Mouse (Mus musculus): ENCODE measurements at regions not wholly inside any gene's neighbourhood (a gene's known extent, or its start where the extent isn't known, plus 50 kb on each side); places are given as distances from the start of the nearest gene placed in this dataset.

DNA sequence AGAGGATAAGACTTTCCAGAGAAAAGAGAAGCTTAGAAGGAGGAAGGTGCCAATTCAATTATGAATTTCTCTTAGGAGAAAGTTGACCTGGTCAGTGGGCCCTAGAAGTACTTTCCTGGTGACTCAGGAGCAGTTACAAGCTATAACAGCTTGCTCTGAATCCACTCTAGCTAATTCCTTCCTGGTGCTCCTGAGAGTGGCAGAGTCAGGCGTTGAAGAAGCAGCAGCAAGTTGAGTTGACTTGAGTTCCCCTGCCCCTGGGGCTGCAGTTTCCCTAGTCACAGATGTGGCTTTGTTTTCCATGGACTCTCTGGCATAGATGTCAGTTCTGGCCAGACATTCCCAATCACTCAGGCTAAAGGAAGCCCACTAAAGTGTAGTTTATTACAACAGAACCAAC, 85.9 kb downstream of the Osr1 start:
- peaks cover 13% of the 10 kb centered on the region for H3K4me1 ChIP-seq (replicated peaks)
- no peak overlapping the region for H3K9ac ChIP-seq (replicated peaks)
- no peak overlapping the region for H3K27ac ChIP-seq
- no peak for ATAC-seq (ENCODE audit: insufficient number of reproducible peaks, insufficient read depth, low FRiP score, low TSS enrichment, low read depth)
- no peak overlapping the region for H3K4me2 ChIP-seq
- no peaks in the 10 kb centered on the region for H3K36me3 ChIP-seq
- no peaks in the 10 kb centered on the region; the same call in 1 of the 2 replicates for H3K27me3 ChIP-seq
- no peak overlapping the region for H3K4me3 ChIP-seq (replicated peaks)
- 17% methylated on average over 1 of the region's 1 CpGs for WGBS
- H3K9me3 ChIP-seq = no peaks in the 10 kb centered on the region

DNA sequence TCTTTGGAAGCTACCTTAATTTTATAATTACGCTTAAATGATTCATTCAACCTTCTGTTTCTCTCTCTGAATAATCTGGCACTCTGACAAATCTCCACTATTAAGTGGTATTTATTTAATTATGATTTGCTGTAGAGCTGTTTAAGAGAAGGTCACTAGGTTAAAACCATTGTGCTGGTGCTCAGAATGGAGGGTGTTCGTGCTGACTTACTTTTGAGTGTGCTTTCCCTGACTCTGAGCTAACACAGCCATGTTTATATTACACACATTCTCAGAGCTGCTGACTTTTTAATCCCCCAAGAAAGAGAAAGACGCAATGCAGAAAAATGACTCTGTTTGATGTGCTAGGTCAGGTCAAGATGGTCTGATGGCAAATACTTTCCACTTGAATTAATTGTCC, 86.4 kb downstream of the Osr1 start:
- Histone ChIP-seq H3K4me2 (no peak overlapping the region), H3K4me1 (replicated peaks) (peaks cover 13% of the 10 kb centered on the region), H3K4me3 (replicated peaks) (no peak overlapping the region), H3K27me3 (no peaks in the 10 kb centered on the region; the same call in 1 of the 2 replicates), H3K36me3 (no peaks in the 10 kb centered on the region), H3K9ac (replicated peaks) (no peak overlapping the region), H3K9me3 (no peaks in the 10 kb centered on the region), H3K27ac (no peak overlapping the region)
- WGBS = 56% methylated on average over 3 of the region's 3 CpGs
- no peak for ATAC-seq (ENCODE audit: insufficient number of reproducible peaks, insufficient read depth, low FRiP score, low TSS enrichment, low read depth)

DNA sequence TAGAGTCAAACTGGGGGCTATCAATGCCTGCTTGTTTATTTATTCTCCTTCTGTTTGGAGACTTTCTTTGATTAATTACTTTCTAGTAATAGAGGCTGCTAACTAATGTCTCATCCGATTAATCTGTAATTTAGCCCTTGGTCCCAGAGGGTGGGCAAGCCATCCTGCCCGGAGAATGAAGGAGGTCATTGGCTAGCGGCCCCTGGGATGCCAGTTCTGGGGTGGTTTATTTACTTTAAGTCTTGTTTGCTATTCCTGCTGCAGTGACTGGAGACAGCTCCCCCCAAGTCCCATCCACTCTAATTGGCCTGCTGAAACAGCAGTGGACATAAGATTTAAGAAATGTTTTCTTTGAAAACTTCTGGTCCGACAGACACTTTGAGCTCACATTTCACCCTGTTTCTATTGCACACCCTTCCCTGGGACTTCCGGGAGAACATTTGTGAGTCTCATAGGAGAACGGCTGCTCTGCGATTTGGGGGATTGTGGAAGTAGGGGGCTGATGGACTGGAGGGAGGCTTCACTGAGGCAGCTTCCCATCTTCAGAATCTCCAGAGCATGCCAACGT, 87.4 kb downstream of the Osr1 start:
- H3K27ac ChIP-seq = no peak overlapping the region

DNA sequence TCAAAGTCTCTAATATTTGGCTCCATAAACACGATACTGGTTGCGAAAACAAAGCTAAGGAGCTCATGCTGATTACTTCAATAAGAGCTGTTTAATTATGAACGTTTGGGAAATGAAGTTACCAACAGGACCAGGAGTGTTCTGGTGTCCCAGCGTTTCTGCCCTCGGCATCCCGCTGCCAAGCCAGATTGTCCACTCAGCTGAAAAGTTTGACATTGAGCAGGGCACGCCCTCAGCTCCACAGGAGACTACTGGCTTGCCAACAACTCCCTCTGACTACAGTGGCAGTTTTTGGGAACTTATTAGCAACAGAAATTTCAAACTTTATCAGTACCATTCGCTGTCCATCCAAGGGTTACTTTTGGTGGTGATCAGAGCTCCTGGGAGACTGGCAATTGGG, 87.9 kb downstream of the Osr1 start:
- Histone ChIP-seq H3K4me1 (replicated peaks) (peaks cover 13% of the 10 kb centered on the region), H3K27me3 (no peaks in the 10 kb centered on the region; the same call in 1 of the 2 replicates), H3K4me2 (no peak overlapping the region), H3K9me3 (no peaks in the 10 kb centered on the region), H3K36me3 (no peaks in the 10 kb centered on the region), H3K27ac (no peak overlapping the region), H3K4me3 (replicated peaks) (no peak overlapping the region), H3K9ac (replicated peaks) (no peak overlapping the region)
- 67% methylated on average over 8 of the region's 8 CpGs for WGBS
- ATAC-seq (ENCODE audit: insufficient number of reproducible peaks, insufficient read depth, low FRiP score, low TSS enrichment, low read depth) = no peak

More for the DNA sequence above, 87.4 kb downstream of the Osr1 start:
- Histone ChIP-seq H3K4me1 (replicated peaks) (peaks cover 13% of the 10 kb centered on the region), H3K4me2 (no peak overlapping the region), H3K4me3 (replicated peaks) (no peak overlapping the region), H3K27me3 (no peaks in the 10 kb centered on the region; the same call in 1 of the 2 replicates), H3K9me3 (no peaks in the 10 kb centered on the region), H3K36me3 (no peaks in the 10 kb centered on the region), H3K9ac (replicated peaks) (no peak overlapping the region)
- whole genome bisulfite sequencing = 44% methylated on average over 8 of the region's 8 CpGs
- ATAC-seq (ENCODE audit: insufficient number of reproducible peaks, insufficient read depth, low FRiP score, low TSS enrichment, low read depth) = no peak

DNA sequence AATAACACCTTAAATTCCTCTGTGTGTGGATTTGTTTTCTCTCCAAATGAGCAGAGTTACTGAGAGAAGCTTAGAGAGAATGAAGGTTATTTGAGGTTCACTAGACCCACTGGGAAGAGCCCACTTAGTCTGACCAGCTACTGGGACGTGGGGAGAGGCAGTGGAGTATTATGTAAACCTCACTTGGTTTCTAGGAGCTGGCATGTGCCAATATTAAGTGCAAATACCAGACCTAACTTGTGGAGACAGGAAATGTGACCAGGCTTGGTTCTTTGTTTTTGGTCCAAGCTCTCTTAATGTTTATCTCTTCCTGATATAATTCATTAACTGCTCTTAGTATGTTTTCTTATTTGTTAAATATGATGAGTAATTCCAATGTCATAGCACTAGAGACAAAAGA, 90.4 kb downstream of the Osr1 start:
- H3K9ac ChIP-seq (replicated peaks) = no peak overlapping the region
- no peak overlapping the region for H3K27ac ChIP-seq
- no peaks in the 10 kb centered on the region; the same call in 1 of the 2 replicates for H3K27me3 ChIP-seq
- H3K4me1 ChIP-seq (replicated peaks) = peaks cover 13% of the 10 kb centered on the region
- H3K36me3 ChIP-seq = no peaks in the 10 kb centered on the region
- ATAC-seq (ENCODE audit: insufficient number of reproducible peaks, insufficient read depth, low FRiP score, low TSS enrichment, low read depth) = no peak
- H3K9me3 ChIP-seq = no peaks in the 10 kb centered on the region
- 52% methylated on average over 1 of the region's 1 CpGs for WGBS
- no peak overlapping the region for H3K4me2 ChIP-seq
- H3K4me3 ChIP-seq (replicated peaks) = no peak overlapping the region

DNA sequence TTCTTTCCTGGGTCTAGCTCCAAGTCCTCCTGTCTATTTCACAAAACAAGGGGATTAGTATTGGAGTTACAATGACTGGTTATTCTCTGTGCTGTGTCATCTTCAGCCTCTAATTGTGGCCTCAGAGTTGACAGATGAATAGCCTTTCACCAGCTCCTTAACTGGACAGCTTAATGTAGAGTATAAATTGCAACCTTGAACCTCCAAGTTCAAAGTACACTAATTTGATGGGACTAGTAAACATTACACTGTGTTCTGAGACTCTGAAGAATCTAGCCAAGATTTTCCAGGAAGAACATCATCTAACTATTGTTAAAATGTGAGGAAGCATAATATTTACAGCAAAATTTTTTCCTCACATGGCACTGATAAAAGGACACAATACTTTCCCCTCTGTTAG, 118.9 kb downstream of the Osr1 start:
- no peak overlapping the region for H3K4me2 ChIP-seq
- no peaks in the 10 kb centered on the region for H3K36me3 ChIP-seq
- H3K9me3 ChIP-seq = no peaks in the 10 kb centered on the region
- H3K4me1 ChIP-seq (replicated peaks) = no peaks in the 10 kb centered on the region
- no peak overlapping the region for H3K27ac ChIP-seq
- H3K27me3 ChIP-seq = no peaks in the 10 kb centered on the region
- no peak overlapping the region for H3K4me3 ChIP-seq (replicated peaks)
- H3K9ac ChIP-seq (replicated peaks) = no peak overlapping the region
- no peak for ATAC-seq (ENCODE audit: insufficient number of reproducible peaks, insufficient read depth, low FRiP score, low TSS enrichment, low read depth)

DNA sequence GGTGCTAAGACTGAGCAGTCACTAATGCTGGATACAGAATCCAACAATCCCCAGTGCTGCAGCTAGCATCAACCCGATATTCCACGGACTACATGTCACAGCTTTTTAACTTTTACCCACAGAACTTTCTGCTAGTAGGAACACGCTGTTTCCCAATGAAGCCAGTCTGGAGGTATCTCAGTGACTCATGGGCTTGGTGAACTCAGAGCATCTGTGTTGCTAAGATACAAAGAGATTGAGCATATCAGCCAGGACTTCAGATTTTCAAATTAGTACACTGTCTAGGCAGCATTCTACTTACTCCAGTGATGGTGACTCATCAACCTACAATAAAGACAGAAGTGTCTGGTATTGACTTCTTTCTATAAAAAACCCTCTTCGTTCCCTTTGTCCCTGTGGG, 119.6 kb downstream of the Osr1 start:
- no peaks in the 10 kb centered on the region for H3K4me1 ChIP-seq (replicated peaks)
- no peak overlapping the region for H3K4me3 ChIP-seq (replicated peaks)
- H3K27ac ChIP-seq = no peak overlapping the region
- H3K9ac ChIP-seq (replicated peaks) = no peak overlapping the region
- H3K36me3 ChIP-seq = no peaks in the 10 kb centered on the region
- H3K9me3 ChIP-seq = no peaks in the 10 kb centered on the region
- WGBS = 83% methylated on average over 4 of the region's 4 CpGs
- no peak overlapping the region for H3K4me2 ChIP-seq
- H3K27me3 ChIP-seq = no peaks in the 10 kb centered on the region
- no peak for ATAC-seq (ENCODE audit: insufficient number of reproducible peaks, insufficient read depth, low FRiP score, low TSS enrichment, low read depth)

DNA sequence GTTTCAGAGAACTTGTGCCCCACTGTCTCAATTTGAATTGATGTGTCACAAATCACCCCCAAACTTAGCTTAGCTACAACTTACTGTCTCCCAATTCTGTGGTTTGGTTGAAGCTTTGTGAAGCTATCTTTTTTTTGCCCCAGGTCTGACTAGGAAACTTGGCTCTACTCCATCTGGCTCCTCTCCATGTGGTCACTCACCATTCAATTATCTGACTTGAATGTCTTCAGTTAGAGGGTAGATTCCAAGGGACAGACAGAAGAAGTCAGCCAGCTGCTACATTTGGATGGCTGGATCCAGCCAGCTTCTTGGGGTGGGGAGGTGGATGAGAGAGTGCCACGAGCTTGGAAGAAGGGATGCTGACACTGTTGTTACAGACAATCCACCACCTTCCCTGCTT, 163.0 kb downstream of the Osr1 start:
- H3K27me3 ChIP-seq = no peaks in the 10 kb centered on the region
- no peaks in the 10 kb centered on the region for H3K9me3 ChIP-seq
- H3K9ac ChIP-seq (replicated peaks) = no peak overlapping the region
- H3K4me1 ChIP-seq (replicated peaks) = no peaks in the 10 kb centered on the region
- ATAC-seq (ENCODE audit: insufficient number of reproducible peaks, insufficient read depth, low FRiP score, low TSS enrichment, low read depth) = no peak
- H3K4me3 ChIP-seq (replicated peaks) = no peak overlapping the region
- no peak overlapping the region for H3K27ac ChIP-seq
- 81% methylated on average over 1 of the region's 1 CpGs for WGBS
- H3K36me3 ChIP-seq = no peaks in the 10 kb centered on the region
- H3K4me2 ChIP-seq = no peak overlapping the region

DNA sequence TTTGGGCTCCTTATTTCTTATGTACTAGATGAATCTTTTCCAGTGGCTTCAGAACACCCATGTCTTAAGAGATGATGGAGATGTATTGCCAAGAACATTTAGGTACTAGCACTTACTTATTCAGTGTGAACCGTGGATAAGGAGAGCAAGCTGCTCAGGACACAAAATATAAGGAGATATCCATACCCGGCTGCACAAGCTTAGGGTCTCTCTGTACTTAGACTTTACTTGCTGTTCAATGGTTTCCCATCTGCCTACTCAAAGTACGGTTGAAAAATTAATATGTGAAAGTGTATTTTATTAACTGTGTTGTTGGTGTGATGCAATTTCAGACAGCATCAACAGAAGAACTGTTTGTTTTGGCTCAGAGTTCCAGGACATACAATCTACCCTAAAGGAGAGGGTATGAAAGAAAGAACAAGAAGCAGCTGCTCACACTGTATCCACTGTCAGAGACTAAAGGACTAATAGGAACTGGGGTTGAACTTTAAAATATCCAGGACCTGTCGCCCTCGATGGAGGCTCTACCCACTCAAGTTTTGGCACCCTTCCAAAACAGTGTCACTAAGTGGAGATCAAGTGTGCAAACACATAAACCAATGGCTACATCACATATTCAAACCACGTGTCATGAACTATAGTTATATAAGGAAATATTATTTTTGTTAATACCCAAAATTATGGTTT, 174.9 kb downstream of the Osr1 start:
- Histone ChIP-seq H3K27ac (no peak overlapping the region), H3K27me3 (peaks cover 36% of the 10 kb centered on the region), H3K4me2 (no peak overlapping the region), H3K36me3 (no peaks in the 10 kb centered on the region), H3K4me1 (replicated peaks) (no peaks in the 10 kb centered on the region), H3K9ac (replicated peaks) (no peak overlapping the region), H3K4me3 (replicated peaks) (no peak overlapping the region), H3K9me3 (no peaks in the 10 kb centered on the region)
- ATAC-seq (ENCODE audit: insufficient number of reproducible peaks, insufficient read depth, low FRiP score, low TSS enrichment, low read depth) = no peak
- WGBS = 71% methylated on average over 6 of the region's 6 CpGs

DNA sequence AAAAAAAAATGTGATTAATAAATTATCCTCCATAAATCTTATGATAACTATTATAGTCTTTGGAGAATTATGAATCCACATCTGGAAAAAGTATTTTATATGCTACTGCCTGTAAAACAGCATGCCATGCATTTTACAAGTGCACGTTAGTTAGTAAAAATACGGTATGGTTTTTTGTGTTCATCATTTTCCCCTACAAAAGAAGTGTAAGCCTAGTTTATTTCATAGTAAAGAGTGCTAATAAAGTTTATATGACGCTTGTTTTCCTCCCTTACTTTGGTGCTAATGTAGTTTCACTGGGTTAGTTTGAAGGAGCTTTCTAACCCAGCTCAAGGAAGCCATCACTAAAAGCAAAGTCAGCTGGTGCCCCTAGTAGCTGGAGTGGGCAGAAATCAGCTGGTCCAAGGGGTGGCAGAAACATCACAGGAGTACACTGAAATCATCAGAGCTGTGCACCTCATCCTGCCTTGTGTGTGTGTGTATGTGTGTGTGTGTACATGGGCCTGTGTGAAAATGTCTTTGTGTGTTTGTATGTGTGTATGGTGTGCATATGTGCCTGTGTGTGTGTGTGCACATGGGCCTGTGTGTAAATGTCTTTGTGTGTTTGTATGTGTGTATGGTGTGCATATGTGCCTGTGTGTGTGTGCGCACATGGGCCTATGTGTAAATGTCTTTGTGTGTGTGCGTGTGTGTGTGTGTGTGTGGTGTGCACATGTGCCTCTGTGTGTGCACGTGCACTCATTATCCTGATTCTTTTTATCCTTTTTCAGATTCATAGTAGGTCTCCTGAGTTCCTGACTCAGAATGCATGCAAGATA, 181.6 kb downstream of the Osr1 start:
- peak overlapping the region; percentile 72 for H3K27ac ChIP-seq
- no peaks in the 10 kb centered on the region for H3K36me3 ChIP-seq
- H3K4me2 ChIP-seq = no peak overlapping the region
- H3K4me1 ChIP-seq (replicated peaks) = peaks cover 26% of the 10 kb centered on the region
- H3K4me3 ChIP-seq (replicated peaks) = no peak overlapping the region
- ATAC-seq (ENCODE audit: insufficient number of reproducible peaks, insufficient read depth, low FRiP score, low TSS enrichment, low read depth) = peak; percentile 61; the same call in 1 of the 2 replicates
- 37% methylated on average over 6 of the region's 6 CpGs for WGBS
- H3K27me3 ChIP-seq = peaks cover 31% of the 10 kb centered on the region
- H3K9ac ChIP-seq (replicated peaks) = no peak overlapping the region
- H3K9me3 ChIP-seq = no peaks in the 10 kb centered on the region

DNA sequence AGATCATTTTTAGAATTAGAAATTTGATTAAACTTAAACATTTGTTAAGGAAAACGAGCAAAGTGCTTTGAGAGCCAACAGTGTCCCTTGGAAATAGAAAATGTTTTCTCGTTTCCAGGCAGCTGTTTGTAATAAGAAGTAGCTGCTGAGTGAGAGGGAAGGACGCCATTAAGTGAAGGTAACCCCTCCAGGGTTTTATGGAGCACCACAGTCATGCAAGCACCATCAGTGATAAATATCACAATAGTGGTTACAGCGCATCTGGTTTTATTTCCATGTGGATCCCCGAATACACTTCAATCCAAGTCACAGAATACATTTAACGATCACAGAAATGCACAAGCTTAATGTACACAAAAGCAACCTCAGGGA, 182.1 kb downstream of the Osr1 start:
- Histone ChIP-seq H3K4me3 (replicated peaks) (no peak overlapping the region), H3K9ac (replicated peaks) (no peak overlapping the region), H3K9me3 (no peaks in the 10 kb centered on the region), H3K27me3 (peaks cover 26% of the 10 kb centered on the region), H3K4me2 (no peak overlapping the region), H3K27ac (peak overlapping the region; percentile 41; the same call in 1 of the 2 replicates), H3K4me1 (replicated peaks) (peaks cover 26% of the 10 kb centered on the region), H3K36me3 (no peaks in the 10 kb centered on the region)
- ATAC-seq (ENCODE audit: insufficient number of reproducible peaks, insufficient read depth, low FRiP score, low TSS enrichment, low read depth) = 0 out of 2 replicates have a peak, but pooled peaks have one; percentile 77
- 15% methylated on average over 6 of the region's 6 CpGs for WGBS

Measured in limb, embryonic 12.5 days (tissue).